Mouse (Mus musculus) liver, adult (tissue): ENCODE data around the gene Neurog1.

ENCODE experiments used
- GATA4 ChIP-seq: IDR thresholded peaks from 2 replicates; pipeline ENCODE4 v1.6.1; 2014; ENCODE audit warnings: mild to moderate bottlenecking, low read length; ENCODE audit not compliant: insufficient replicate concordance

The Neurog1 gene

GRCm38 (mm10) chr13:56240012-56240770 is 11.8 kb downstream of the Neurog1 start:
- TF ChIP-seq GATA4: no peak

GRCm38 (mm10) chr13:56237905-56238304 is 14.1 kb downstream of the Neurog1 start:
- no peak for TF ChIP-seq GATA4

GRCm38 (mm10) chr13:56236194-56236593 is 15.8 kb downstream of the Neurog1 start:
- TF ChIP-seq GATA4: no peak

- no peak for TF ChIP-seq GATA4
Measured at GRCm38 (mm10) chr13:56228790-56229189, 23.2 kb downstream of the Neurog1 start.

- no peak for TF ChIP-seq GATA4
Measured at GRCm38 (mm10) chr13:56226175-56226954, 25.6 kb downstream of the Neurog1 start.

- TF ChIP-seq GATA4: no peak
Measured at GRCm38 (mm10) chr13:56223625-56224024, 28.3 kb downstream of the Neurog1 start.

- no peak for TF ChIP-seq GATA4
Measured at GRCm38 (mm10) chr13:56222849-56223246, 29.1 kb downstream of the Neurog1 start.

- TF ChIP-seq GATA4: no peak
Measured at GRCm38 (mm10) chr13:56221995-56222848, 29.7 kb downstream of the Neurog1 start.

GRCm38 (mm10) chr13:56221129-56221910 is 30.6 kb downstream of the Neurog1 start:
- no peak for TF ChIP-seq GATA4

- TF ChIP-seq GATA4: no peak
Measured at GRCm38 (mm10) chr13:56219254-56219653, 32.7 kb downstream of the Neurog1 start.

GRCm38 (mm10) chr13:56216090-56216489 is 35.9 kb downstream of the Neurog1 start:
- TF ChIP-seq GATA4: no peak

GRCm38 (mm10) chr13:56214633-56215032 is 37.3 kb downstream of the Neurog1 start:
- TF ChIP-seq GATA4: no peak

GRCm38 (mm10) chr13:56209067-56209411 is 42.9 kb downstream of the Neurog1 start:
- TF ChIP-seq GATA4: no peak

GRCm38 (mm10) chr13:56208225-56209066 is 43.5 kb downstream of the Neurog1 start:
- TF ChIP-seq GATA4: no peak
